Mouse (Mus musculus): ENCODE data around the gene Sox5. TPM values are rescaled to one million over a fixed set of nuclear protein-coding genes. Genes with fewer than 3 reads are reported as not detected.

Gene Sox5
- polyA plus RNA-seq, 1 experiment from 2014 or later = 34.3 TPM

DNA sequence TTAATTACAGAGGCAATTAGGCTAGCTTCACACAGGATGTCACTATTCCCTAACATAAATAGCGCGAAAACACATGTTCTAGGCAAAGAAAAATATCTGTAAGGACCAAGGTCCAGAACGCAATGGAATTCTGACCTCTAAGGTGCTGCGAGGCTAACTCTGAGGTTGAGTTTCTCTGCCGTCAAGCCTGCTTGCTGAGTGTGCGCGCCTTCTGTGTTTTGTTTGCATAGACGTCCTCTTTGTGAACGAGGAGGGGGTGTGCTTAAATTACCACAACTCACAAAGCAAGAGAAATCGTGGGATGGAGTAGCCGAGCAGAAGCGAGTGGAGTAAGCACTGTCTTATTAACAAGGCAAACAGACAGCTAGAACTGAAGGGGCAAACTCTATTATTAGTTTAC is 202.5 kb downstream of the Sox5 start:
- Histone ChIP-seq H3K4me2 (ENCODE audit: low read depth) (no peak overlapping the region), H3K9ac (ENCODE audit: low read length) (no peak overlapping the region), H3K4me3 (ENCODE audit: low read depth, low read length) (no peak overlapping the region), H3K27me3 (ENCODE audit: control insufficient read depth, insufficient read depth, low read length) (no peaks in the 10 kb centered on the region), H3K36me3 (ENCODE audit: control insufficient read depth, insufficient read depth, low read length) (no peaks in the 10 kb centered on the region), H3K4me1 (ENCODE audit: control insufficient read depth, insufficient read depth, low read length) (no peaks in the 10 kb centered on the region), H3K9me3 (ENCODE audit: control insufficient read depth, low read length) (no peaks in the 10 kb centered on the region), H3K27ac (ENCODE audit: low read depth, low read length) (no peak overlapping the region)
- no peak for DNase-seq (ENCODE audit: low spot score)
- 23% methylated on average over 12 of the region's 12 CpGs for WGBS
- ATAC-seq (ENCODE audit: insufficient read depth, low FRiP score, low TSS enrichment) = no peak

DNA sequence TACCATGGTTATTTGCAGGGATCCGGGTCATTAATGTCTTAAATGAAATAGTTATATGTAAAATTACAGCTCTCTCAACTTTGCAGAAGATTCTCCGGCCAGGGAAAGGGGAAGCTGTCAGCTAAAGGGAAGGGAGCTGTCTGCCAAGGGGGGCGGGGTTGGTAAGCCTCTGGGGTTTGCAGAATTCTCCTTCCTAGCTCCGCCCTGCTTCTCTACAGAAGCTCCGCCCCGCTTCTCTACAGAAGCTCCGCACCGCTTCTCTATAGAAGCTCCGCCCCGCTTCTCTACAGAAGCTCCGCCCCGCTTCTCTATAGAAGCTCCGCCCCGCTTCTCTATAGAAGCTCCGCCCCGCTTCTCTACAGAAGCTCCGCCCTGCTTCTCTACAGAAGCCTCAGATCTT is 210.9 kb downstream of the Sox5 start:
- DNase-seq (ENCODE audit: low spot score) = no peak
- WGBS = 70% methylated on average over 17 of the region's 17 CpGs
- Histone ChIP-seq H3K9me3 (ENCODE audit: control insufficient read depth, low read length) (no peaks in the 10 kb centered on the region), H3K4me1 (ENCODE audit: control insufficient read depth, insufficient read depth, low read length) (no peaks in the 10 kb centered on the region), H3K36me3 (ENCODE audit: control insufficient read depth, insufficient read depth, low read length) (no peaks in the 10 kb centered on the region), H3K27me3 (ENCODE audit: control insufficient read depth, insufficient read depth, low read length) (no peaks in the 10 kb centered on the region), H3K9ac (ENCODE audit: low read length) (no peak overlapping the region), H3K4me2 (ENCODE audit: low read depth) (no peak overlapping the region), H3K27ac (ENCODE audit: low read depth, low read length) (no peak overlapping the region), H3K4me3 (ENCODE audit: low read depth, low read length) (no peak overlapping the region)
- ATAC-seq (ENCODE audit: insufficient read depth, low FRiP score, low TSS enrichment) = no peak

DNA sequence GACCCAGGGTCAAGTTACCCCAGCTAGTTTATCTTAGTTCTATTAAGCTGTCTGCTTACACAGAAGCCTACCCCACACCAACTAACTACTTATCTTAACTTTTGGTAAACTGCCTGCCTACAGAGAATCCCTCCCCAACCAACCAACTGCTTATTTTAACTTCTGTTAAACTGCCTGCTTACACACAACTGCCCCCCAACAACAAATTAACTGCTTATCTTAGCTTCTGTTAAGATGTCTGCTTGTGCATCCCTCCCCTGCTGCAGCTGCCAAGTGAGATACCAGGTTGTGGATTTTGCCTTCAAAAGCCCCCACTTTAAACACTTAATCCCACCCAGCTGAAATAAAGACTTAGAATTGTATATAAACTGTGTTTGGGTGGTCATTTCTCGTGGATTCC is 215.9 kb downstream of the Sox5 start:
- Histone ChIP-seq H3K4me1 (ENCODE audit: control insufficient read depth, insufficient read depth, low read length) (no peaks in the 10 kb centered on the region), H3K9ac (ENCODE audit: low read length) (no peak overlapping the region), H3K36me3 (ENCODE audit: control insufficient read depth, insufficient read depth, low read length) (no peaks in the 10 kb centered on the region), H3K27me3 (ENCODE audit: control insufficient read depth, insufficient read depth, low read length) (no peaks in the 10 kb centered on the region), H3K4me2 (ENCODE audit: low read depth) (no peak overlapping the region), H3K4me3 (ENCODE audit: low read depth, low read length) (no peak overlapping the region), H3K27ac (ENCODE audit: low read depth, low read length) (no peak overlapping the region), H3K9me3 (ENCODE audit: control insufficient read depth, low read length) (no peaks in the 10 kb centered on the region)
- no peak for ATAC-seq (ENCODE audit: insufficient read depth, low FRiP score, low TSS enrichment)
- 90% methylated on average over 1 of the region's 1 CpGs for WGBS
- no peak for DNase-seq (ENCODE audit: low spot score)

DNA sequence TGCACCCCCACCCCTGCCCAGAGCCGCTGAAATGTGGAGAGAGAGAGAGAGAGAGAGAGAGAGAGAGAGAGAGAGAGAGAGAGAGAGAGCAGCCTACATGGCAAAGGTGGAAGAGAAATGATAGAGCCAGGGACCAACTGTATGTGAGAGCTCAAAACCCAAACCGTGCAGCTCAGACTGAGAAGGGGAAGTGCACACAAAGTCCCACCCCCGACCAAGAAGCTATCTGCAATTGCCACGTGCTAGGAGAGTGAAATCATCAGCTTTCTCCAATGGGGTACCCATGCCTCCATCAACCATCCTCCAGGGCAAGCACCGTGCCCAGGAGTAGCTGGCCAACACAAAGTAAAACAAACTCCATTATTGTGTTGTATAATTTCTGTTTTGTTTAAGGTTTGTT is 220.1 kb downstream of the Sox5 start:
- Histone ChIP-seq H3K9ac (ENCODE audit: low read length) (no peak overlapping the region), H3K36me3 (ENCODE audit: control insufficient read depth, insufficient read depth, low read length) (no peaks in the 10 kb centered on the region), H3K27ac (ENCODE audit: low read depth, low read length) (no peak overlapping the region), H3K27me3 (ENCODE audit: control insufficient read depth, insufficient read depth, low read length) (no peaks in the 10 kb centered on the region), H3K4me3 (ENCODE audit: low read depth, low read length) (no peak overlapping the region), H3K4me2 (ENCODE audit: low read depth) (no peak overlapping the region), H3K9me3 (ENCODE audit: control insufficient read depth, low read length) (no peaks in the 10 kb centered on the region), H3K4me1 (ENCODE audit: control insufficient read depth, insufficient read depth, low read length) (no peaks in the 10 kb centered on the region)
- ATAC-seq (ENCODE audit: insufficient read depth, low FRiP score, low TSS enrichment) = no peak
- WGBS = 76% methylated on average over 5 of the region's 5 CpGs
- DNase-seq (ENCODE audit: low spot score) = no peak

DNA sequence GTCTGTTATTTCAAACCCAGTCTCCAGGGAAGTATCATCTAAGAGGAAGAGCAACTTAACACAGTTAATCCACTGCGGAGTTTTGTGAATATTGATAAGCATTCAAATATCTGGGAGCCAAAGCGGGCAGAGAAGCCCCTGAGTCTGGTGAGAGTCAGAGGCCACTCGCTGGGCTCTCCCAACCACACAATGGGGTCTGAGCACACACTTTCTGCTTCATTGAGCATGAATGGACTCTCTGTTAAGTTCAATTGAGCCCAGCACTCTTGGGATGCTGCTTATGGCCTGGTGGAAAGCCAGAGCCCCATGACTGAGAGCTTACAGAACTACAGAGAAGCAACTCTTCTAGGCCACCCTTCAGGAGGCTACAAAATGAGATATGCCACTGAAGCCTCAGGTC is 221.6 kb downstream of the Sox5 start:
- Histone ChIP-seq H3K4me2 (ENCODE audit: low read depth) (no peak overlapping the region), H3K9me3 (ENCODE audit: control insufficient read depth, low read length) (no peaks in the 10 kb centered on the region), H3K27ac (ENCODE audit: low read depth, low read length) (no peak overlapping the region), H3K4me1 (ENCODE audit: control insufficient read depth, insufficient read depth, low read length) (no peaks in the 10 kb centered on the region), H3K4me3 (ENCODE audit: low read depth, low read length) (no peak overlapping the region), H3K9ac (ENCODE audit: low read length) (no peak overlapping the region), H3K36me3 (ENCODE audit: control insufficient read depth, insufficient read depth, low read length) (no peaks in the 10 kb centered on the region), H3K27me3 (ENCODE audit: control insufficient read depth, insufficient read depth, low read length) (no peaks in the 10 kb centered on the region)
- WGBS = 40% methylated on average over 3 of the region's 3 CpGs
- ATAC-seq (ENCODE audit: insufficient read depth, low FRiP score, low TSS enrichment) = no peak
- peak; percentile 24 for DNase-seq (ENCODE audit: low spot score)

DNA sequence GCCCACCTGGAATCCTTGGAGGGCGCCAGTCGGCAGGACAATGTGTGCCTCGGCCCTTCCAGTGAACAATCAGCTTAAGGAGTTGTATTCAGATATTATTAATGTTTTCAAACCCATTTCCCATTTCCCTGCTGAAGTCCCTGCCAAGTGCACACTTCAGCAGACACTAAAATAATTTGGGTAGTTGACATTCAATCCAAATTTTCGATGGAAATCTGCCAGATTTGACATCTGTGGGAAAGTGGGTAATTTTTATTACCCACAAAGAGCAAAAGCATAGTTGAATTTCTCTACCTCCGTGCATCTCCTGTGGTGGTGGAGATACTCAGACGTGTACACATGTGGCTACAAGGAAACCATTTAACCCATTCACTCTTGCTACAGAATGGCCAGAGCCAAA is 228.3 kb downstream of the Sox5 start:
- Histone ChIP-seq H3K36me3 (ENCODE audit: control insufficient read depth, insufficient read depth, low read length) (no peaks in the 10 kb centered on the region), H3K9ac (ENCODE audit: low read length) (no peak overlapping the region), H3K4me1 (ENCODE audit: control insufficient read depth, insufficient read depth, low read length) (no peaks in the 10 kb centered on the region), H3K4me3 (ENCODE audit: low read depth, low read length) (no peak overlapping the region), H3K4me2 (ENCODE audit: low read depth) (no peak overlapping the region), H3K27me3 (ENCODE audit: control insufficient read depth, insufficient read depth, low read length) (no peaks in the 10 kb centered on the region), H3K9me3 (ENCODE audit: control insufficient read depth, low read length) (no peaks in the 10 kb centered on the region), H3K27ac (ENCODE audit: low read depth, low read length) (no peak overlapping the region)
- no peak for DNase-seq (ENCODE audit: low spot score)
- ATAC-seq (ENCODE audit: insufficient read depth, low FRiP score, low TSS enrichment) = no peak
- 83% methylated on average over 6 of the region's 6 CpGs for WGBS

DNA sequence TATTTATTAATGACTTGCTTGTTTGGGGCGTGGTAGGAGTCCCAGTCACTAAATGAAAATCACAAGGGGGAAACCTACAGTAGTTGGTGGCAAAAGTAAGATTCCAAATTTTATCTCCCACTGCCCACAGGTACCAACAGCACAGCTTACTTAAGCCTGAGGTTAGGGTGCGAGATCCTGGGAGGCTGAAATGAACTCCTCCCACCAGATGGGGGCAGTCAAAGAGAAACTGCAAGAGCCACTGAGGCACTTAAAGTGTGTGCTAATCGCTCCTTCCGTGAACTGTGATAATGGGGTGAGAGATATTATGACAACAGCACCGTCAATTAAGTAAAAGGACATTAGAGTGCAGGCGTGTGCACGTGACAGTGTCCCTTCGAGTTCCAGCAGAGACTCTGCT is 232.8 kb downstream of the Sox5 start:
- Histone ChIP-seq H3K27ac (ENCODE audit: low read depth, low read length) (no peak overlapping the region), H3K27me3 (ENCODE audit: control insufficient read depth, insufficient read depth, low read length) (no peaks in the 10 kb centered on the region), H3K4me3 (ENCODE audit: low read depth, low read length) (no peak overlapping the region), H3K36me3 (ENCODE audit: control insufficient read depth, insufficient read depth, low read length) (no peaks in the 10 kb centered on the region), H3K9me3 (ENCODE audit: control insufficient read depth, low read length) (no peaks in the 10 kb centered on the region), H3K4me1 (ENCODE audit: control insufficient read depth, insufficient read depth, low read length) (no peaks in the 10 kb centered on the region), H3K4me2 (ENCODE audit: low read depth) (no peak overlapping the region), H3K9ac (ENCODE audit: low read length) (no peak overlapping the region)
- ATAC-seq (ENCODE audit: insufficient read depth, low FRiP score, low TSS enrichment) = no peak
- no peak for DNase-seq (ENCODE audit: low spot score)
- 92% methylated on average over 8 of the region's 8 CpGs for WGBS

DNA sequence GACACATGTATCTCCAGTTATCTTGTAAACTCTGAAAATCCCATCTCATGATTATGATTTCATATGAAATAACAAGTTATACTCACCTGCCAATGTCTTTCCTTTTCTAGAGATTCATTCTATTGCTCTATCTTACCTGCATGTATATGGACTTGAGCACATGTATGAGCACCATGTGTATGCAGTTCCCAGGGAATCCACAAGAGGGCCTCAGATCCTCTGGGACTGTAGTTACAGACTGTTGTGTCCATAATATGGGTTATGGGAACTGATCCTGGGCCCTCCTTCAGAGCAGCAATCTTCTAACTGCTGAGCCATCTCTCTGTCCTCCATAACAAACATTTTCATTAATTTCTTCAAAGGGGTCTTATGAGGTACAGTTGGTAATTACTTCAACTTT is 234.6 kb downstream of the Sox5 start:
- no peak overlapping the region for H3K9ac ChIP-seq (ENCODE audit: low read length)
- DNase-seq (ENCODE audit: low spot score) = no peak

DNA sequence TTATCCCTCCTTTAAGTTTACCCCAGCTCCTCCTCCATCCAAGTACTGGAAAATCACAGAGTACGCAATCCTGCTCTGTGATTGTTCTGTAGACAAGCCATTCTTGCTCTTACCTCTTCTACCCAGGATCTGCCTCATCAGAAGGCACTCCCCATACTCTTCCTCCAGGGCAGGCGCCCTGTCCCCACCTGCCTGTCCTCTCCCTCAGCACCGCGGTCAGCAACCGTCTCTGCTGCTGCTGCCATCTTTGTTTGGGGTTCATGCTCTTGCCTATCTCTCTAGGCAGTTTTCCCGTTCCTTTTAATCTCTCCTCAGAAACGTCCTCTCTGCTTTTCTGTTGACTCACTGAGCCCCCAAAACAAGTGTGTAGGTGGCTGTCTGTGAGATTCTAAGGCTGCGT is 236.2 kb downstream of the Sox5 start:
- Histone ChIP-seq H3K9ac (ENCODE audit: low read length) (no peak overlapping the region), H3K4me1 (ENCODE audit: control insufficient read depth, insufficient read depth, low read length) (no peaks in the 10 kb centered on the region), H3K9me3 (ENCODE audit: control insufficient read depth, low read length) (no peaks in the 10 kb centered on the region), H3K36me3 (ENCODE audit: control insufficient read depth, insufficient read depth, low read length) (no peaks in the 10 kb centered on the region), H3K4me3 (ENCODE audit: low read depth, low read length) (no peak overlapping the region), H3K27ac (ENCODE audit: low read depth, low read length) (no peak overlapping the region), H3K4me2 (ENCODE audit: low read depth) (no peak overlapping the region), H3K27me3 (ENCODE audit: control insufficient read depth, insufficient read depth, low read length) (no peaks in the 10 kb centered on the region)
- DNase-seq (ENCODE audit: low spot score) (no peak), ATAC-seq (ENCODE audit: insufficient read depth, low FRiP score, low TSS enrichment) (no peak)
- WGBS = 91% methylated on average over 8 of the region's 8 CpGs

More for the DNA sequence above, 234.6 kb downstream of the Sox5 start:
- Histone ChIP-seq H3K4me1 (ENCODE audit: control insufficient read depth, insufficient read depth, low read length) (no peaks in the 10 kb centered on the region), H3K27ac (ENCODE audit: low read depth, low read length) (no peak overlapping the region), H3K4me2 (ENCODE audit: low read depth) (no peak overlapping the region), H3K9me3 (ENCODE audit: control insufficient read depth, low read length) (no peaks in the 10 kb centered on the region), H3K27me3 (ENCODE audit: control insufficient read depth, insufficient read depth, low read length) (no peaks in the 10 kb centered on the region), H3K36me3 (ENCODE audit: control insufficient read depth, insufficient read depth, low read length) (no peaks in the 10 kb centered on the region), H3K4me3 (ENCODE audit: low read depth, low read length) (no peak overlapping the region)
- ATAC-seq (ENCODE audit: insufficient read depth, low FRiP score, low TSS enrichment) = no peak
